Mouse (Mus musculus): ENCODE measurements at regions not wholly inside any gene's neighbourhood (a gene's known extent, or its start where the extent isn't known, plus 50 kb on each side); places are given as distances from the start of the nearest gene placed in this dataset.
"Not testable (repeated sequence)": the region's sequence is repeated elsewhere in the genome, so short reads cannot be mapped to it uniquely, and the experiment has no call there.

- not testable (repeated sequence) for TF ChIP-seq CTCF, POLR2A (IDR thresholded peaks at IDR 0.05; ENCODE audit: extremely low read depth, insufficient read depth, low read length)
Observed at GRCm38 (mm10) chr8:112246629-112247028, 231.8 kb upstream of the Gm6793 start.
